Mouse (Mus musculus): ENCODE results near the gene Srgap1. TPM values are rescaled to one million over a fixed set of nuclear protein-coding genes. Genes with fewer than 3 reads are reported as not detected.

The Srgap1 gene
- polyA plus RNA-seq, 1 experiment from 2014 or later, result 30.7 TPM

GRCm38 (mm10) chr10:121962053-121962452 is 85.1 kb downstream of the Srgap1 start:
- Histone ChIP-seq H3K27ac (replicated peaks) (no peak overlapping the region), H3K36me3 (no peaks in the 10 kb centered on the region), H3K4me1 (peaks cover 26% of the 10 kb centered on the region), H3K9ac (replicated peaks) (no peak overlapping the region), H3K9me3 (replicated peaks) (no peaks in the 10 kb centered on the region), H3K4me3 (replicated peaks) (no peak overlapping the region), H3K27me3 (replicated peaks) (no peaks in the 10 kb centered on the region), H3K4me2 (no peak overlapping the region)
- no peak for ATAC-seq (ENCODE audit: low FRiP score)
- 39% methylated on average over 4 of the region's 4 CpGs for WGBS

- Histone ChIP-seq H3K4me2 (no peak overlapping the region), H3K36me3 (no peaks in the 10 kb centered on the region), H3K27me3 (replicated peaks) (no peaks in the 10 kb centered on the region), H3K4me3 (replicated peaks) (no peak overlapping the region), H3K9ac (replicated peaks) (no peak overlapping the region), H3K4me1 (peaks cover 34% of the 10 kb centered on the region), H3K9me3 (replicated peaks) (no peaks in the 10 kb centered on the region), H3K27ac (replicated peaks) (no peak overlapping the region)
- WGBS, result 49% methylated on average over 11 of the region's 11 CpGs
- no peak for ATAC-seq (ENCODE audit: low FRiP score)
These were observed 85.8 kb downstream of the Srgap1 start for GRCm38 (mm10) chr10:121961121-121961893.

DNA sequence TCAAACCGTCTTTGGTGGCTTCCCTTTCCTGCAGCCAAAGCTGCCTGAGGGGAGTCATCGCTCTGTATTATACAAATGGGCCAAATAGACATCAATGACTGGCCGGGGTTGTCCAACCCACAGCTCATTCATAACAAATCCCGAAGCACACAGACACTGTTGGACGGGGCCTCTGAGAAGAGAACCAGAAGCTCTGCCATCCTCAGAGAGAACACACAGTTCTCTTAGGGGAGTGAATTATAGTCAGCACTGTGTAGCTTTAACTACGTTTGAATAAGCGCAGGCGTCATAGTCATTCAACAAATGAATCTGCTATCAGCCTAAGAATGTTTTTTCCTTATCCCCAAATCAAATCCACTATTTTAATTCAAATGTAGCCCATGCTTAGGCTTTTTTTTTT is 88.4 kb downstream of the Srgap1 start:
- no peaks in the 10 kb centered on the region for H3K9me3 ChIP-seq (replicated peaks)
- H3K27me3 ChIP-seq (replicated peaks), result no peaks in the 10 kb centered on the region
- H3K9ac ChIP-seq (replicated peaks), result no peak overlapping the region
- 43% methylated on average over 8 of the region's 8 CpGs for WGBS
- H3K4me2 ChIP-seq, result no peak overlapping the region
- H3K27ac ChIP-seq (replicated peaks), result 0 out of 2 replicates have a peak overlapping the region, but pooled peaks have one; percentile 15
- no peaks in the 10 kb centered on the region for H3K36me3 ChIP-seq
- ATAC-seq (ENCODE audit: low FRiP score), result no peak
- H3K4me3 ChIP-seq (replicated peaks), result no peak overlapping the region
- H3K4me1 ChIP-seq, result peaks cover 50% of the 10 kb centered on the region

DNA sequence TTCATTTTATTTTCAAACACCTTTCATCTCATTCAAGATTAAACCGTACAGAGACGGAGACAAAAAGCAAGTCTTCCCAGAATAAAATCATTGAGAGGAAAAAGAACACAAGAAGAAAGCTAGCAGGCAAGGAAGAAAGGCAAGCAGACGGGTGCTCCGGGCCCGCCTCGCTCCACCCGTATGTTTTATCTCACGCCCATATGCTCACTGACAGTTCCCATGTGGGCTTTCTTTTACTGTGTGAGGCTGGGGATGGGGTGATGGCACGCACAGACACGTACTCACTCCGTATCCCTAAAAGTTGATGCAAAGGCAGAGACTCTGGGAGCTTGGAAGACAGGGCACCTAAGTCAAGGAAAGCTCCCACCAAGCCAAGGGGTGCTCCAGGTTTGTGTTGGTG is 90.6 kb downstream of the Srgap1 start:
- H3K4me1 ChIP-seq, result peaks cover 48% of the 10 kb centered on the region
- WGBS, result 38% methylated on average over 11 of the region's 11 CpGs
- H3K9me3 ChIP-seq (replicated peaks), result no peaks in the 10 kb centered on the region
- H3K4me3 ChIP-seq (replicated peaks), result no peak overlapping the region
- no peak for ATAC-seq (ENCODE audit: low FRiP score)
- no peaks in the 10 kb centered on the region for H3K27me3 ChIP-seq (replicated peaks)
- H3K36me3 ChIP-seq, result no peaks in the 10 kb centered on the region
- H3K9ac ChIP-seq (replicated peaks), result no peak overlapping the region
- H3K27ac ChIP-seq (replicated peaks), result peak overlapping the region; percentile 64
- no peak overlapping the region for H3K4me2 ChIP-seq

DNA sequence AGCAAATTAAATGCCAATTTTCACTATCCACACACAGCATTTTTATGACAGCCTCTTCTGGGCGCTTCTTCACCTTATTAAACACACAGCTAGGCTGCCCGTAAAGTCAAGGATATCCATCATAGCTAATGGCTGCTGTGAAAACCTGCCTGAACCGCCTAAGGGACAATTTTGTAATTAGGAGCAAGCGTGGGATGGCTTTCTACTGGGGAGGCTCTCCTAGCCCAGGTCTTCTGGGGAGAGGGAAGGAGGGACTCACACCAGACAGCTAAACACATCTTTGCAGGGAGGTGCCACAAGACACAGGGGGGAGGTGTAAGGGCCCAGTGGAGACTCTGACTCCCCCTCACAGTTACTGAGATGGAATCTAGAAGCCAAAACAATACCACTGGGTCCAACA is 91.4 kb downstream of the Srgap1 start:
- Histone ChIP-seq H3K36me3 (no peaks in the 10 kb centered on the region), H3K27ac (replicated peaks) (peak overlapping the region; percentile 64), H3K4me1 (peaks cover 41% of the 10 kb centered on the region), H3K9me3 (replicated peaks) (no peaks in the 10 kb centered on the region), H3K4me2 (no peak overlapping the region), H3K27me3 (replicated peaks) (no peaks in the 10 kb centered on the region), H3K4me3 (replicated peaks) (no peak overlapping the region), H3K9ac (replicated peaks) (no peak overlapping the region)
- 35% methylated on average over 4 of the region's 4 CpGs for WGBS
- peak; percentile 51; the same call in 1 of the 2 replicates for ATAC-seq (ENCODE audit: low FRiP score)

- H3K9ac ChIP-seq (replicated peaks), result no peak overlapping the region
- no peak overlapping the region for H3K4me2 ChIP-seq
- H3K9me3 ChIP-seq (replicated peaks), result no peaks in the 10 kb centered on the region
- H3K4me3 ChIP-seq (replicated peaks), result no peak overlapping the region
- no peaks in the 10 kb centered on the region for H3K36me3 ChIP-seq
- no peak overlapping the region for H3K27ac ChIP-seq (replicated peaks)
- no peak for ATAC-seq (ENCODE audit: low FRiP score)
- peaks cover 41% of the 10 kb centered on the region for H3K4me1 ChIP-seq
- H3K27me3 ChIP-seq (replicated peaks), result no peaks in the 10 kb centered on the region
- WGBS, result 76% methylated on average over 6 of the region's 6 CpGs
These were observed 92.2 kb downstream of the Srgap1 start for GRCm38 (mm10) chr10:121954877-121955276.

- H3K4me2 ChIP-seq, result no peak overlapping the region
- 96% methylated on average over 5 of the region's 5 CpGs for WGBS
- ATAC-seq (ENCODE audit: low FRiP score), result no peak
These were observed 94.1 kb downstream of the Srgap1 start for GRCm38 (mm10) chr10:121953041-121953440.

GRCm38 (mm10) chr10:121946173-121946572 is 100.9 kb downstream of the Srgap1 start:
- peaks cover 6% of the 10 kb centered on the region for H3K4me1 ChIP-seq
- ATAC-seq (ENCODE audit: low FRiP score), result peak; percentile 87
- H3K4me3 ChIP-seq (replicated peaks), result no peak overlapping the region
- H3K27ac ChIP-seq (replicated peaks), result peak overlapping the region; percentile 43; the same call in 1 of the 2 replicates
- 77% methylated on average over 8 of the region's 8 CpGs for WGBS
- no peaks in the 10 kb centered on the region for H3K27me3 ChIP-seq (replicated peaks)
- H3K9me3 ChIP-seq (replicated peaks), result no peaks in the 10 kb centered on the region
- no peaks in the 10 kb centered on the region for H3K36me3 ChIP-seq
- 0 out of 2 replicates have a peak overlapping the region, but pooled peaks have one; percentile 5 for H3K4me2 ChIP-seq
- no peak overlapping the region for H3K9ac ChIP-seq (replicated peaks)

More at GRCm38 (mm10) chr10:121953041-121953440, 94.1 kb downstream of the Srgap1 start:
- Histone ChIP-seq H3K9me3 (replicated peaks) (no peaks in the 10 kb centered on the region), H3K27me3 (replicated peaks) (no peaks in the 10 kb centered on the region), H3K9ac (replicated peaks) (no peak overlapping the region), H3K27ac (replicated peaks) (no peak overlapping the region), H3K36me3 (no peaks in the 10 kb centered on the region), H3K4me3 (replicated peaks) (no peak overlapping the region), H3K4me1 (peaks cover 28% of the 10 kb centered on the region)

DNA sequence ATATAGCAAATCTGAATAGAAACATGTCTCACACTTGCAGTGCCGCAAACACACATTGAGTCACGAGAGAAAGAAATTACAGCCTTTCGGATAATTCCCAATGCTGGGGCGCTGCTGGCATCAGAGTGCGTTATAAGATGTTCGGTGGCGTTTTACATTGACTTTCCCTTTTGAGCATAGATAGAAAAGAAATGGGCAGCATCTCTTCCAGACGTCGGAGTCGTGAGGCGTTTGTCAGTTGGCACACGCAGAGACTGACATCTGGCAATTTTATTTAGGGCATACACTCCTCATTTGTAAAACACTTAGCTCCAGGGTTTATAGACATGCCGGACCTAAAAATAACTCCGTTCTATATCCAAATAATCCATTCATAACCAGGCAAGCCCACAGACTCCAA is 115.2 kb downstream of the Srgap1 start:
- Histone ChIP-seq H3K9me3 (replicated peaks) (no peaks in the 10 kb centered on the region), H3K27me3 (replicated peaks) (no peaks in the 10 kb centered on the region), H3K9ac (replicated peaks) (no peak overlapping the region), H3K4me1 (peaks cover 15% of the 10 kb centered on the region), H3K27ac (replicated peaks) (no peak overlapping the region), H3K36me3 (no peaks in the 10 kb centered on the region), H3K4me3 (replicated peaks) (no peak overlapping the region), H3K4me2 (no peak overlapping the region)
- no peak for ATAC-seq (ENCODE audit: low FRiP score)
- WGBS, result 70% methylated on average over 14 of the region's 14 CpGs

- H3K4me1 ChIP-seq, result 0 out of 2 replicates have a peak, but pooled peaks cover 9% of the 10 kb centered on the region
- H3K27ac ChIP-seq (replicated peaks), result peak overlapping the region; percentile 48; the same call in 1 of the 2 replicates
- peaks cover 28% of the 10 kb centered on the region for H3K36me3 ChIP-seq
- no peak overlapping the region for H3K9ac ChIP-seq (replicated peaks)
- ATAC-seq (ENCODE audit: low FRiP score), result no peak
- WGBS, result 59% methylated on average over 3 of the region's 3 CpGs
- no peaks in the 10 kb centered on the region for H3K9me3 ChIP-seq (replicated peaks)
- no peak overlapping the region for H3K4me2 ChIP-seq
- no peaks in the 10 kb centered on the region for H3K27me3 ChIP-seq (replicated peaks)
- no peak overlapping the region for H3K4me3 ChIP-seq (replicated peaks)
These were observed 121.0 kb downstream of the Srgap1 start for GRCm38 (mm10) chr10:121926094-121926493.

GRCm38 (mm10) chr10:121919016-121919415 is 128.1 kb downstream of the Srgap1 start:
- H3K9ac ChIP-seq (replicated peaks), result no peak overlapping the region
- no peaks in the 10 kb centered on the region for H3K9me3 ChIP-seq (replicated peaks)
- no peak for ATAC-seq (ENCODE audit: low FRiP score)
- H3K4me1 ChIP-seq, result no peaks in the 10 kb centered on the region; the same call in 1 of the 2 replicates
- H3K4me2 ChIP-seq, result no peak overlapping the region
- no peaks in the 10 kb centered on the region for H3K27me3 ChIP-seq (replicated peaks)
- 73% methylated on average over 8 of the region's 8 CpGs for WGBS
- H3K4me3 ChIP-seq (replicated peaks), result no peak overlapping the region
- H3K36me3 ChIP-seq, result peaks cover 18% of the 10 kb centered on the region
- H3K27ac ChIP-seq (replicated peaks), result no peak overlapping the region

- Histone ChIP-seq H3K9me3 (replicated peaks) (no peaks in the 10 kb centered on the region), H3K27ac (replicated peaks) (no peak overlapping the region)
- WGBS, result 84% methylated on average over 3 of the region's 3 CpGs
These were observed 128.5 kb downstream of the Srgap1 start for GRCm38 (mm10) chr10:121918579-121918978.

More at GRCm38 (mm10) chr10:121918579-121918978, 128.5 kb downstream of the Srgap1 start:
- Histone ChIP-seq H3K4me2 (no peak overlapping the region), H3K4me1 (no peaks in the 10 kb centered on the region; the same call in 1 of the 2 replicates), H3K36me3 (peaks cover 14% of the 10 kb centered on the region), H3K4me3 (replicated peaks) (no peak overlapping the region), H3K9ac (replicated peaks) (no peak overlapping the region), H3K27me3 (replicated peaks) (no peaks in the 10 kb centered on the region)
- no peak; the same call in 1 of the 2 replicates for ATAC-seq (ENCODE audit: low FRiP score)
